In genomic region chr9:63721573-63722275, GRCm38 (mm10) we compare ENCODE assay signal across 9 mouse cellular contexts. TPM values are rescaled to one million over a fixed set of nuclear protein-coding genes. Genes with fewer than 3 reads are reported as not detected.
DNase-seq lines count a peak whose midpoint lies in the region; ATAC-seq and TF ChIP-seq lines count a peak whose summit lies in the region.
"Had no signal": no experiment of that assay in that cellular context is flagged by ENCODE, and none has a peak within 500 bp of the region (broad histone marks: within the 10 kb centered on the region; RNA-seq: fewer than 3 reads in every experiment).

No protein-coding gene starts in this region.

- intact Hi-C loops in heart, postnatal 36 days (cut with DNase I): no loop called here

- H3K27me3 ChIP-seq in heart, embryonic 10.5 days (ENCODE audit: insufficient read depth, poor library complexity, severe bottlenecking): no peaks in the 10 kb centered on the region
- no peaks in the 10 kb centered on the region for H3K27me3 ChIP-seq in lung, embryonic 15.5 days

- no peaks in the 10 kb centered on the region for H3K36me3 ChIP-seq in heart, embryonic 10.5 days
- no peaks in the 10 kb centered on the region for H3K36me3 ChIP-seq in lung, embryonic 15.5 days

- TF ChIP-seq CTCF in bone marrow, adult 2 months (IDR thresholded peaks at IDR 0.05; ENCODE audit: control insufficient read depth, insufficient read depth, low read length): no peak

- peak overlapping the region; percentile 75 for H3K27ac ChIP-seq in heart, embryonic 10.5 days
- peak overlapping the region; percentile 52; the same call in 1 of the 2 replicates for H3K27ac ChIP-seq in lung, embryonic 15.5 days
- H3K27ac ChIP-seq in bone marrow, adult 2 months (ENCODE audit: control insufficient read depth, insufficient read depth, low read depth, low read length, poor library complexity): peak overlapping the region; percentile 57

- H3K4me1 ChIP-seq in heart, embryonic 10.5 days: peaks cover 99% of the 10 kb centered on the region
- peaks cover 71% of the 10 kb centered on the region for H3K4me1 ChIP-seq in lung, embryonic 15.5 days
- H3K4me1 ChIP-seq in bone marrow, adult 2 months (ENCODE audit: control insufficient read depth, insufficient read depth, low read length): peaks cover 26% of the 10 kb centered on the region

- no peak overlapping the region for H3K9ac ChIP-seq in lung, embryonic 15.5 days

- H3K9me3 ChIP-seq in heart, embryonic 10.5 days: no peaks in the 10 kb centered on the region
- H3K9me3 ChIP-seq in lung, embryonic 15.5 days: no peaks in the 10 kb centered on the region

- no peak for DNase-seq in heart, embryonic 10.5 days (ENCODE audit: low spot score)
- DNase-seq in heart, postnatal 36 days: no peak
- DNase-seq in lung, postnatal 14 days: no peak
- peak; percentile 68 for DNase-seq in naive thymus-derived CD4-positive, alpha-beta T cell, adult 2 months (ENCODE audit: low read depth)
- DNase-seq in ovary, postnatal 14 days (ENCODE audit: low spot score): no peak
- no peak for DNase-seq in right cerebral cortex, postnatal 14 days
- DNase-seq: adrenal gland, adult 8-10 months had no signal

- H3K4me2 ChIP-seq in lung, embryonic 15.5 days: no peak overlapping the region

- no peak for TF ChIP-seq POLR2A in bone marrow, adult 2 months (IDR thresholded peaks at IDR 0.05; ENCODE audit: borderline replicate concordance, control insufficient read depth, low read depth, low read length)

- H3K4me3 ChIP-seq in heart, embryonic 10.5 days: no peak overlapping the region
- no peak overlapping the region for H3K4me3 ChIP-seq in lung, embryonic 15.5 days
- no peak overlapping the region for H3K4me3 ChIP-seq in bone marrow, adult 2 months (replicated peaks; ENCODE audit: control insufficient read depth, low read depth, low read length)

- WGBS in heart, embryonic 10.5 days: 66% methylated on average over 9 of the region's 9 CpGs
- WGBS in lung, embryonic 15.5 days: 68% methylated on average over 9 of the region's 9 CpGs
- 21% methylated on average over 9 of the region's 9 CpGs for WGBS in bone marrow, adult 2 months

- no peak for ATAC-seq in lung, embryonic 15.5 days (ENCODE audit: borderline replicate concordance, extremely low read depth, low FRiP score, low TSS enrichment)

RNA-seq across cellular contexts. Expression of gene Smad3, which starts 36.1 kb away (rescaled TPM):
- polyA plus RNA-seq in heart, embryonic 10.5 days (2016; fragmentation: Nextera tagmentation; extraction: Ambion mirVana): 15.2 and 20.0 TPM in 2 replicates
- total RNA-seq in heart, postnatal 36 days (2021): 10 to 100 TPM; 12.5 to 13.2 TPM
- polyA plus RNA-seq in lung, embryonic 15.5 days (2015; fragmentation: Nextera tagmentation; extraction: Ambion mirVana): 20.2 and 20.7 TPM in 2 replicates
- 9.1 and 17.1 TPM in 2 replicates for polyA plus RNA-seq in bone marrow, adult 2 months (2011; ENCODE audit: insufficient read depth, insufficient read length, low replicate concordance, missing spikeins)
